Mouse (Mus musculus): ENCODE results near the gene Susd4. TPM values are rescaled to one million over a fixed set of nuclear protein-coding genes. Genes with fewer than 3 reads are reported as not detected.

Gene Susd4
- polyA plus RNA-seq, 1 experiment from 2014 or later: 19.4 TPM

- no peaks in the 10 kb centered on the region for H3K27me3 ChIP-seq
- no peak for ATAC-seq (ENCODE audit: insufficient number of reproducible peaks, insufficient read depth, low FRiP score, low TSS enrichment, low read depth)
- H3K27ac ChIP-seq: no peak overlapping the region
- 82% methylated on average over 19 of the region's 19 CpGs for WGBS
- H3K4me1 ChIP-seq: no peaks in the 10 kb centered on the region
- H3K36me3 ChIP-seq: no peaks in the 10 kb centered on the region
- no peak overlapping the region for H3K4me2 ChIP-seq
- H3K9ac ChIP-seq: no peak overlapping the region
- 0 out of 2 replicates have a peak, but pooled peaks cover 2% of the 10 kb centered on the region for H3K9me3 ChIP-seq
- no peak overlapping the region for H3K4me3 ChIP-seq
These were observed 164.5 kb downstream of the Susd4 start for GRCm38 (mm10) chr1:182927878-182928851.

DNA sequence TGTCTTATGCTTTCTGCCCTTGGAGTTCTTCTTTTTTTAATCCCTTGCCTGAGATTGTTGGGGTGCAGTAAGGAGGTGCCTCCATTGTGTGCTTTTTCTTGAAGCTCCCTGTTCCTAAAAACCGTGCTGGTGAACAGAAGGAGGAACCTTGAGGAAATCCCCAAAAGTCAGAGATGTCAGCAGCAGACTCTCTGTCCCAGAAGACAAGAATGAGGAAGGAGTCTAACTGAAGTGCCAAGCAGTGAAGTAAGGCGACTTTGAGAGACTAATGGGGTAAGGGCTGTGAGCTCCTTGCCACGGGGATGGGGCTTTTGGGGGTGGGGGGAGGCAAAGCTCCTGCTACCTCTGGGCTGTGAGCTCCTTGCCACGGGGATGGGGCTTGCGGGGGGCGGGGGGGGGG lies 171.8 kb downstream of the Susd4 start:
- 37% methylated on average over 6 of the region's 6 CpGs for WGBS
- H3K4me3 ChIP-seq: no peak overlapping the region
- no peak overlapping the region for H3K27ac ChIP-seq
- H3K27me3 ChIP-seq: peaks cover 4% of the 10 kb centered on the region; the same call in 1 of the 2 replicates
- H3K9me3 ChIP-seq: 0 out of 2 replicates have a peak, but pooled peaks cover 7% of the 10 kb centered on the region
- H3K4me1 ChIP-seq: peaks cover 7% of the 10 kb centered on the region; the same call in 1 of the 2 replicates
- H3K9ac ChIP-seq: no peak overlapping the region
- no peak for ATAC-seq (ENCODE audit: insufficient number of reproducible peaks, insufficient read depth, low FRiP score, low TSS enrichment, low read depth)
- no peaks in the 10 kb centered on the region for H3K36me3 ChIP-seq
- no peak overlapping the region for H3K4me2 ChIP-seq

DNA sequence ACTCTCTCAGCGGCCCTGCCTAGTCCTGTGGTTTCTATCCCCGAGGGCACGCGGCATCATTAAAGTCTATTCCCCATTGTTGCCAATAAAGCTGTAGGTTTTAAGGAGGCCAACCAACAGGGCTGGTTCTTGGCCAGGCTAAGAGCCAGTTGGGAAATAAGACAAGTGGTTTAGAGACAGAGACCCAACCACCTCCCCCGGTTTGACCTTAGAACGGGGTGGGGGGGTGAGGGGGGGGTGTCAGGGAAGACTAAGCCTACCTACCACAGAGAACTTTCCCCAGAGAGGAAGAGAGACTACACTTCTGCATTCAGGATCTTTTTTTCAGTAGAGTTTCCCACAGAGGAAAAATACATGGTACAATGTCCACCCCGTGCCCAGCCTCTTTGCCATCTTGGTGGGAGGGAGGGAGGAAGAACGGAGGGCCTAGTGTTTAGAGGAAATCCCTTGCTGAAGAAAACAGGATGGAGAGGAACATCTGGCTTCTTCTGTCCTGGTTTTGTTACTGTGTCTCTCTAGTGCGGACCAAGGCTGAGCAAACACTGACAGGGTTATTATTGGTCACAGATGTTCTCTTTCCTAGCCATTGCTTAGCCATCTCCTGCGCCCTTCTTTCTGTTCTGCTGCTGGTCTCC lies 173.9 kb downstream of the Susd4 start:
- Histone ChIP-seq H3K9ac (no peak overlapping the region), H3K27me3 (peaks cover 4% of the 10 kb centered on the region; the same call in 1 of the 2 replicates), H3K27ac (0 out of 2 replicates have a peak overlapping the region, but pooled peaks have one; percentile 44), H3K9me3 (0 out of 2 replicates have a peak, but pooled peaks cover 7% of the 10 kb centered on the region), H3K36me3 (no peaks in the 10 kb centered on the region), H3K4me3 (no peak overlapping the region), H3K4me2 (no peak overlapping the region), H3K4me1 (peaks cover 12% of the 10 kb centered on the region; the same call in 1 of the 2 replicates)
- WGBS: 40% methylated on average over 10 of the region's 10 CpGs
- no peak for ATAC-seq (ENCODE audit: insufficient number of reproducible peaks, insufficient read depth, low FRiP score, low TSS enrichment, low read depth)

GRCm38 (mm10) chr1:182941921-182942320 lies 178.3 kb downstream of the Susd4 start:
- Histone ChIP-seq H3K27me3 (no peaks in the 10 kb centered on the region), H3K4me1 (peaks cover 12% of the 10 kb centered on the region; the same call in 1 of the 2 replicates), H3K9me3 (0 out of 2 replicates have a peak, but pooled peaks cover 4% of the 10 kb centered on the region), H3K36me3 (no peaks in the 10 kb centered on the region), H3K4me2 (no peak overlapping the region), H3K27ac (no peak overlapping the region), H3K9ac (no peak overlapping the region), H3K4me3 (no peak overlapping the region)
- ATAC-seq (ENCODE audit: insufficient number of reproducible peaks, insufficient read depth, low FRiP score, low TSS enrichment, low read depth): no peak
- WGBS: 76% methylated on average over 2 of the region's 2 CpGs

DNA sequence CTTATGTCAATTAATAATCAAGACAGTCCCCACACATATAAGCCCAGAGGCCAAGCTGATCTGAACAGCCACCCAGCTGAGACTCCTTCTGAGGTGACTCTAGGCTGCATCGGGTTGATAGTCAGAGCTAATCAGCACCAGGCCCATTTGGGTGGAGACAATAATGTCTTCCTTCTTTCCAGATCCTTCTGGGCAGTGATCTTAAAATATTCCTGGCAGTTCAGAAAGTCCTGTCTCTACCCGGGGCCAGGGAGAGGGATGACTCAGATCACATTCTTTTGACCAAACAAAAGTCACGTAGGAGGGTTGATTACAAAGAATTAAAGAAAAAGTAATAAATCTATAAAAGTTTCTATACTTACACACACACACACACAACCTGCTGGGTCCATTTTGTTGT lies 180.3 kb downstream of the Susd4 start:
- Histone ChIP-seq H3K36me3 (no peaks in the 10 kb centered on the region), H3K4me2 (no peak overlapping the region), H3K9ac (no peak overlapping the region), H3K27ac (no peak overlapping the region), H3K4me1 (0 out of 2 replicates have a peak, but pooled peaks cover 5% of the 10 kb centered on the region), H3K4me3 (no peak overlapping the region), H3K9me3 (0 out of 2 replicates have a peak, but pooled peaks cover 4% of the 10 kb centered on the region), H3K27me3 (no peaks in the 10 kb centered on the region)
- ATAC-seq (ENCODE audit: insufficient number of reproducible peaks, insufficient read depth, low FRiP score, low TSS enrichment, low read depth): no peak
- 74% methylated on average over 3 of the region's 3 CpGs for whole genome bisulfite sequencing

- no peak overlapping the region for H3K4me2 ChIP-seq
- H3K4me1 ChIP-seq: 0 out of 2 replicates have a peak, but pooled peaks cover 5% of the 10 kb centered on the region
- WGBS: 81% methylated on average over 5 of the region's 5 CpGs
- no peak overlapping the region for H3K4me3 ChIP-seq
- H3K36me3 ChIP-seq: no peaks in the 10 kb centered on the region
- 0 out of 2 replicates have a peak, but pooled peaks cover 4% of the 10 kb centered on the region for H3K9me3 ChIP-seq
- H3K9ac ChIP-seq: no peak overlapping the region
- ATAC-seq (ENCODE audit: insufficient number of reproducible peaks, insufficient read depth, low FRiP score, low TSS enrichment, low read depth): no peak
- H3K27ac ChIP-seq: no peak overlapping the region
- no peaks in the 10 kb centered on the region for H3K27me3 ChIP-seq
These were observed 181.0 kb downstream of the Susd4 start for GRCm38 (mm10) chr1:182944638-182945037.

GRCm38 (mm10) chr1:182945561-182945960 lies 181.9 kb downstream of the Susd4 start:
- H3K9me3 ChIP-seq: 0 out of 2 replicates have a peak, but pooled peaks cover 4% of the 10 kb centered on the region
- H3K27me3 ChIP-seq: no peaks in the 10 kb centered on the region
- H3K36me3 ChIP-seq: no peaks in the 10 kb centered on the region
- no peak overlapping the region for H3K4me3 ChIP-seq
- H3K4me1 ChIP-seq: 0 out of 2 replicates have a peak, but pooled peaks cover 5% of the 10 kb centered on the region
- WGBS: 40% methylated on average over 6 of the region's 6 CpGs
- H3K4me2 ChIP-seq: no peak overlapping the region
- no peak overlapping the region for H3K9ac ChIP-seq
- ATAC-seq (ENCODE audit: insufficient number of reproducible peaks, insufficient read depth, low FRiP score, low TSS enrichment, low read depth): no peak
- no peak overlapping the region for H3K27ac ChIP-seq

Other genes with a start within 250 kb of the Susd4 start
- gene Capn2, start 246.3 kb upstream of the Susd4 start, polyA plus RNA-seq (2015; fragmentation: Nextera tagmentation; extraction: Ambion mirVana): 125 and 128 TPM in 2 replicates
- gene Capn8, start 198.9 kb upstream of the Susd4 start, polyA plus RNA-seq (2015; fragmentation: Nextera tagmentation; extraction: Ambion mirVana): 0.14 TPM in 1 of 2 replicates, not detected in the other
- not detected in 2 replicates for gene Ccdc185, start 14.7 kb upstream of the Susd4 start, polyA plus RNA-seq (2015; fragmentation: Nextera tagmentation; extraction: Ambion mirVana)
- 0.99 and 1.2 TPM in 2 replicates for gene Tlr5, start 190.9 kb downstream of the Susd4 start, polyA plus RNA-seq (2015; fragmentation: Nextera tagmentation; extraction: Ambion mirVana)

Measured in embryonic facial prominence, embryonic 13.5 days (tissue).